Mouse (Mus musculus) cerebellum, adult 2 months (tissue): ENCODE measurements at regions not wholly inside any gene's neighbourhood (a gene's known extent, or its start where the extent isn't known, plus 50 kb on each side); places are given as distances from the start of the nearest gene placed in this dataset.

Experiments used
- DNase-seq, 2 experiments: peaks; one replicate each; pipeline ENCODE4 v3.0.0; 2021
- H3K27ac ChIP-seq: fragments of 200-500 bp; 2 replicates; pipeline ENCODE4 v1.5.1; 2012; ENCODE audit warnings: low read length, control low read depth, inconsistent platforms; ENCODE audit not compliant: insufficient read depth
- H3K27me3 ChIP-seq: fragments of 200-500 bp; 2 replicates; pipeline ENCODE4 v1.6.1; 2012; ENCODE audit warnings: inconsistent platforms, mild to moderate bottlenecking, low read length, moderate library complexity; ENCODE audit not compliant: control insufficient read depth, insufficient read depth
- H3K4me1 ChIP-seq: fragments of 200-500 bp; 2 replicates; pipeline ENCODE4 v1.6.1; 2011; ENCODE audit warnings: low read length; ENCODE audit not compliant: control insufficient read depth, insufficient read depth
- H3K4me3 ChIP-seq: fragments of 200-500 bp; replicated peaks from 2 replicates; pipeline ENCODE3; 2011; ENCODE audit warnings: mild to moderate bottlenecking, low read depth, low read length, control low read depth; ENCODE audit not compliant: insufficient read depth
- CTCF ChIP-seq: fragments of 200-500 bp; IDR thresholded peaks from 2 replicates; pipeline ENCODE4 v1.5.1; 2011; ENCODE audit warnings: low read depth, mild to moderate bottlenecking, control low read depth, low read length, moderate library complexity, borderline replicate concordance; ENCODE audit not compliant: insufficient read depth
- POLR2A ChIP-seq: fragments of 200-500 bp; IDR thresholded peaks from 2 replicates; pipeline ENCODE4 v1.6.1; 2011; ENCODE audit warnings: low read length, control low read depth, borderline replicate concordance; ENCODE audit not compliant: insufficient read depth
- WGBS: fragments of 180-500 bp; shearing (Covaris S2); methylation state at CpG from one replicate; pipeline ENCODE4 v1.1.7; 2018; 5-methylcytosine and 5-hydroxymethylcytosine counted together

DNA sequence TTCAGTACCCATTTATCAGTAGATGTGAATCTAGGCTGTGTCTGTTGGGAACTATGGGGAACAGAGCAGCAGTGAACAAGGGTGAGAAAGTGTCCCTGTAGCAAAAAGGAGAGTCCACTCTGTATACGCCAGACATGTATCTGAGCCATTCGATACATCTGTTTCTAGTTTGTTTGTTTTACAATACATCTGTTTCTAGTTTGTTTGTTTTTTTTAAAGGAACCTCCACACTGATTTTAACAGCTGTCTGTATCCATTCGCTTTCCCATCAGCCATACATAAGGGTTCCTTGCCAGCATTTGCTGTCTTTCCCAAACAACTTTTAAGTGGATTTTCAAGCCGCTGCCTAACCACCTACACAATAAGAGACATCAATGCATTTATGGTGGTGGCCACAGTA lies 170.0 kb downstream of the Gxylt1 start:
- Histone ChIP-seq H3K27me3 (no peaks in the 10 kb centered on the region; the same call in 1 of the 2 replicates), H3K4me1 (no peaks in the 10 kb centered on the region), H3K27ac (no peak overlapping the region), H3K4me3 (no peak overlapping the region)
- WGBS, result 96% methylated on average over 4 of the region's 4 CpGs
- TF ChIP-seq CTCF (no peak), POLR2A (no peak)
- DNase-seq, result no peak

DNA sequence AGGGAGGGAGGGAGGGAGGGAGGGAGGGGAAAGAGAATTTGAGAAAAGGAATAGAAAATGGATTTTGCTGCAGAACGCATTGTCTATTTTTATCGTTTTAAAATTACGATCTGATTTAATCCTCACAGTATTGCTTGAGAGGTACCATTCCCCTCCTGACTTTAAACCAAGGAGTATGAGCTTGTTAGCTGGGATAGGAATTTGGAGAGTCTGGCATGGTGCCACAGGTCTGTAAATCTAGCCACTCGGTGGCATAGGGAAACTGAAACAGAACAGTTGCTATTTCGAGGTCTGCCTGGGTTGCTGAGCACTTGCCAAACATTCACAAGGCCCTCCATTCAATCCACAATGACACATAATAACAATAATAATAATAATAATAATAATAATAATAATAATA lies 171.6 kb downstream of the Gxylt1 start:
- TF ChIP-seq POLR2A (no peak), CTCF (no peak)
- DNase-seq, result no peak
- WGBS, result 66% methylated on average over 5 of the region's 5 CpGs
- no peaks in the 10 kb centered on the region for H3K4me1 ChIP-seq
- no peak overlapping the region for H3K4me3 ChIP-seq
- H3K27me3 ChIP-seq, result no peaks in the 10 kb centered on the region; the same call in 1 of the 2 replicates
- H3K27ac ChIP-seq, result no peak overlapping the region

DNA sequence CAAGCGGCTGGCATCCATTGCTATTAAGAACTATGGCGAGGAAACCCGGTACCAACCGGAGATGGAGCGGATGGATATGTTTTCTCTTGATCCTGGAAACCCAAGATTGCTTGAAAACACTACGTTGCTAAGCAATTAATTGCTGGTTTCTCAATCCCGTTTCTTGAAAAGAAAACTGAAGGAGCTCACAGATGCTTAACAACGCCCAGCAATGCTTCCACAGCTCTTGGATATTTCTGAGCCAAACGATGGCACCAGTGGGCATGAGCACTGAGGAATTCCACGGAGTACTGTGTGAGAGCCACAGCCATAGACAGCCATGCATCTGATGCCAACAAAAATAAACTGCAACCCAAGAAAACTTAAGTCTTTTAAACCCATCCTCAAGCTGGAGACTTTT lies 173.1 kb downstream of the Gxylt1 start:
- no peak overlapping the region for H3K27ac ChIP-seq
- TF ChIP-seq CTCF (no peak), POLR2A (no peak)
- WGBS, result 89% methylated on average over 10 of the region's 10 CpGs
- no peaks in the 10 kb centered on the region for H3K4me1 ChIP-seq
- H3K4me3 ChIP-seq, result no peak overlapping the region
- H3K27me3 ChIP-seq, result no peaks in the 10 kb centered on the region; the same call in 1 of the 2 replicates
- DNase-seq, result no peak

DNA sequence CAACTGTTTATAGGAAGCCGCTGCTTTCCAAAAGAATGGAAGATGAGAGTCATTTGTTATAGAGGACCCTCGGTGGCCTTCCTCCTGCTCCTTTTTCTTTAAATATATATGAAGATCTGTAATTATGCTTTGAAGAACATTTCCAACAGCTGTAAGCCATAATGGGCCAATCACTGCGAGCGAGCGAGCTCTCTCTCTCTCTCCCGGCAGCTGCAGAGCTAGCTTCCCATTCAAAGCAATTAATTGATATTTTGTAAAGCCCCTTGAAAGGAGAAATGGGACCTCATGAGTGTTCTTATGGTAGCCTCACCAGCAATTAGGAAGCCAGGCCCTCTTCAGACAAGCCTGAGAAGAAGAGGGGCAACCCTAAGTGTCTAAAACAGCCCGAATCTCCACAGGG lies 174.1 kb downstream of the Gxylt1 start:
- H3K27me3 ChIP-seq, result no peaks in the 10 kb centered on the region; the same call in 1 of the 2 replicates
- WGBS, result 92% methylated on average over 7 of the region's 7 CpGs
- no peaks in the 10 kb centered on the region for H3K4me1 ChIP-seq
- TF ChIP-seq POLR2A (no peak), CTCF (no peak)
- H3K27ac ChIP-seq, result no peak overlapping the region
- DNase-seq, result no peak
- H3K4me3 ChIP-seq, result no peak overlapping the region

DNA sequence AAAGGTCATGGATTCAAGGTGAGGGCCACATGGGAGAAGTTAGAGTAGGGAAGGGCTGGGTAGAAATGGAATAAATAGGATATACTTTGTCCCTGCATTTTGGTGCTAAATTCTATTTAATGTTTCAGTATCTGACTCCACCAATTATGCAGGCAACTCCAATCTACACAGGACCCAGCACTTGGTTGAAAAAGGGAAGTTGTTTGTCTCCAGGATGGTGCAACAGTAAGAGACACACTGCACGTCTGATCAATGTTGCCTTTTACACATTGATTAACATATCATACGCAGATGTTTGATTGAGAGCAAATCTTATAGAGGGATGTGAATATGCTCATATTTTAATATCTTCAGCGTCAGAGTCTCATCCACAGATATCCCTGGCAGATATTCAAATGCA lies 175.1 kb downstream of the Gxylt1 start:
- WGBS, result 94% methylated on average over 3 of the region's 3 CpGs
- H3K4me1 ChIP-seq, result no peaks in the 10 kb centered on the region
- H3K27me3 ChIP-seq, result no peaks in the 10 kb centered on the region; the same call in 1 of the 2 replicates
- H3K27ac ChIP-seq, result no peak overlapping the region
- no peak for DNase-seq
- TF ChIP-seq CTCF, result no peak
- TF ChIP-seq POLR2A, result no peak
- H3K4me3 ChIP-seq, result no peak overlapping the region

DNA sequence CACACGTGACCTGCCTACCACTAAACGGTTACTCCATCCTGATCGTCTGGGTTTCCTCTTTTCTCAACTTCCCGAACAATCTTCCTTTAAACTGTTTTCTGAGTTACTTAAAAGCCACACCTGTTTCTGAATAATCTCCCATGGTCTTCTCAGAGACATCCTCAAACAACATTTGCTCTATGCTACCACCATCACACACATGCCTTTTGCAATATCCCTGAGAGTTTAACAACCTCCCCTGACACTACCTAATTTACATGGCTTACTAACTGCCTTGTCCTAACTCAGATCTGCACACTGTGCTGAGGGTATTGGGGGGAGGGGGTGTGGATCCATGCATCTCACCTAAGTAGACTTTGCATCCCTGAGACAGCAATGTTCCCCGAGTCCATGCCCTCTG lies 178.6 kb downstream of the Gxylt1 start:
- WGBS, result 90% methylated on average over 5 of the region's 5 CpGs
- no peak for TF ChIP-seq CTCF
- TF ChIP-seq POLR2A, result no peak
- no peak overlapping the region for H3K27ac ChIP-seq
- no peak for DNase-seq
- no peak overlapping the region for H3K4me3 ChIP-seq
- no peaks in the 10 kb centered on the region for H3K4me1 ChIP-seq
- H3K27me3 ChIP-seq, result no peaks in the 10 kb centered on the region; the same call in 1 of the 2 replicates

DNA sequence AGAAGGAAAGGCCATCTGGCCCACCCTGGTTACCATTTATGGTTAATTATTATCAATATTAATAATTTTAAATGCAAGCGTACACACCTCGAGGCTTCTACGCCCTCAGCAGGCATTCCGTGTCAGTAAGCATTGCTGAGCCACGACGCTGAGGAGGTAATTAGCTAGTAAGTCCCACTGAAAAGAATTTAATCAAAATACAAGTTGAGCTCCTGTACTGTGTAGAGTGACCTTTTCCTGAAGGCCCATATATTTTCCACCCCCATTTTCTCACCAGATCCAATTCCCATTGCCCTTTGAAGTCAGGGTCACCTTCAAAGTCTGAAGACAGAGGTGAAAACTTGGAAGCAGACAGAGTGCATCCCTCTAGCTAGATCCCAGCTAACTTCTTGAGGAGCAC lies 179.8 kb downstream of the Gxylt1 start:
- H3K4me1 ChIP-seq, result no peaks in the 10 kb centered on the region
- DNase-seq, result no peak
- no peak overlapping the region for H3K27ac ChIP-seq
- no peak for TF ChIP-seq POLR2A
- no peak for TF ChIP-seq CTCF
- WGBS, result 74% methylated on average over 6 of the region's 6 CpGs
- no peaks in the 10 kb centered on the region; the same call in 1 of the 2 replicates for H3K27me3 ChIP-seq
- H3K4me3 ChIP-seq, result no peak overlapping the region

DNA sequence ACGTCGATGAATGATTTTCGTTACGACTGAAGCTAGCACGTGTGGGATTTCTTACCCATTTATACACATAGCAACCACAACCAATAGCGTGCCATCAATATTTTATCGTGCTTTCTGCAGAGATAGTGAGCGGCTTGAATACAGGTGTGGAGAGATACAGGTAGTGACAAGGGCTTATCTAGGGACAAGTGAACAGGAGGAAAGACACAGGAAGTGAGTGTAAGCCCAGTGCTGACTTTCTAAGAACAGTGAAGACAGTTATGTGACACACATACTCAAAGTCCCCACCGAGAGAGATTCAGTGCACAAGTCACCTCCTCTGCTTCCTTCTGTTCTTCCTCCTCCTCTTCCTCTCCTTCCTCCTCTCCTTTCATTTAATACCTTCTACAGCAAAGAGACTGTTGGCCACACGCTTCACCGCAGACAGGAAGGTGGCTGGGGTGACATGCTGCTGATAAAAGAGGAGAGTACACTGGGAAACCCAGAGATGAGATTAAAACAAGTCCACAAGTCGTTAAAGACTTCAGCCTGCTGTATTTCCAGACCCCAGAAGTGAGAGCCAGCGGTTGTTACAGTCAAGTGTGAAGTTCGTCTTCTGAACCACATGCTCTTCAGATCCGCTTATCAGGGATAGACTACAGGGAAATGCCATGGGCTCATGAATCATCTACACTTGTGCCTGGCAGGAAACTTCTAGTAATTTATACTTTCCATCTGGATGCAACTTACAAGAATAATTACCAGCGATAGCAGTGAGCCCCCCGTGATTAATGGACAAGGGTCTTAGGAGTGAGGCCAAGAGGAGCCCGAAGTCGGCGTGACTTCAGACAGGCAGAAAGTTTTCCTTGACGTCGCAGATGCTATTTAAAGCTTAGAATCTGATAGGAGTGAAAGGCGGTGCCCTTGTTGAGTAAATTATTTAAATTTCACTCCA lies 180.5 kb downstream of the Gxylt1 start:
- 67% methylated on average over 23 of the region's 23 CpGs for WGBS

More for the DNA sequence above, 180.5 kb downstream of the Gxylt1 start:
- DNase-seq, result no peak
- no peak overlapping the region for H3K27ac ChIP-seq
- H3K27me3 ChIP-seq, result no peaks in the 10 kb centered on the region; the same call in 1 of the 2 replicates
- no peak overlapping the region for H3K4me3 ChIP-seq
- TF ChIP-seq CTCF (no peak), POLR2A (no peak)
- no peaks in the 10 kb centered on the region for H3K4me1 ChIP-seq
